Mouse (Mus musculus): ENCODE measurements around the gene Man1a. TPM values are rescaled to one million over a fixed set of nuclear protein-coding genes. Genes with fewer than 3 reads are reported as not detected.

Gene Man1a
- total and polyA plus RNA-seq, 3 experiments = 5.8 to 7.3 TPM; not detected in 1

DNA sequence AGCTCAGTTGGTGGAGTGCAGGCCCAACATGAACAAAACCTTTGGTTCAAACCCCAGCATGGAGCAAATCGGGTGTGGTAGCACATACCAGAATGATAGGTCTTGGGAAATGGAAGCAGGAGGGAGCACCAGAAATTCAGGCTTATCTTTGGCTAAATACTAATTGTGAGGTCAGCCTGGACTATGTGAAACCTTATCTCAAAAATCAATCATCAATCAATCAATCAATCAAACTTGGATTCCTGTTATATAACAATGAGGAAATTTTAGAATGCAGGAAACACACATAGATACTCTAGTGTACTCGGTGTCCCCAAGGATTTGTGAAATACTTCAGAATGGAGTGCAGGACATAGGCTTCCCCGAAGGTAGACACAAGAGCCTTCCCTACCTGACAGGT lies 17.8 kb downstream of the Man1a start:
- H3K36me3 ChIP-seq (ENCODE audit: control insufficient read depth in 1 of 2, insufficient read depth in 2 of 2, low read length in 2 of 2) = no peaks in the 10 kb centered on the region
- TF ChIP-seq GATA1 (IDR thresholded peaks at IDR 0.05; ENCODE audit: low read depth, low read length) = no peak
- no peak overlapping the region for H3K4me3 ChIP-seq (ENCODE audit: control insufficient read depth in 1 of 2, insufficient read depth in 1 of 2, low read depth in 2 of 2, low read length in 2 of 2)
- no peaks in the 10 kb centered on the region for H3K9me3 ChIP-seq (replicated peaks; ENCODE audit: insufficient read depth, low read length)
- no peak for DNase-seq (ENCODE audit: low read depth, low spot score)
- no peak overlapping the region for H3K27ac ChIP-seq (ENCODE audit: control insufficient read depth, low read depth, low read length)
- H3K4me1 ChIP-seq (ENCODE audit: control insufficient read depth in 1 of 2, insufficient read depth in 2 of 2, low read length in 2 of 2) = no peaks in the 10 kb centered on the region
- H3K79me2 ChIP-seq (ENCODE audit: control insufficient read depth, insufficient read depth, low read length, poor library complexity) = no peaks in the 10 kb centered on the region
- no peaks in the 10 kb centered on the region for H3K27me3 ChIP-seq (ENCODE audit: control insufficient read depth in 1 of 2, insufficient read depth in 2 of 2, low read length in 2 of 2)
- H3K9ac ChIP-seq (ENCODE audit: control insufficient read depth, low read depth, low read length, poor library complexity, severe bottlenecking) = no peak overlapping the region

DNA sequence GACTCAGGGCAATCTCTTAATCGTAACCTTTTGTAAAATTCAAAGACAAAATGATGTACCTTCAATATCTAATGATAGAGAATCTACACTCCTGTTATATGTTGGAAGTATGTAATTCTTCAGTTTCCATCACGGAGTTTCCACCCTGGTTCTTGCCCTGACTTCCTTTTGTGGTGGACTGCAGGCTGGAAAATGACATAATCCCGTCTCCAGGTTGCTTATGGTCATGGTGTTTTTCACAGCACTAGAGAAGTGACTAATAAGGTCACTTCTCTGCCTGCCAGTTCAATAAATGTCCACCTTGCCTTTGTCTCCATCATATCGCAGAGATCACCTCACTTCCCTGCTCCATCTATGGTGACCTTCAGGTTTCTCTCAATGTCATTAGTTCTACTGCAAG lies 22.2 kb downstream of the Man1a start:
- no peak overlapping the region for H3K27ac ChIP-seq (ENCODE audit: control insufficient read depth, low read depth, low read length)
- H3K9me3 ChIP-seq (replicated peaks; ENCODE audit: insufficient read depth, low read length) = no peaks in the 10 kb centered on the region
- TF ChIP-seq HCFC1 (IDR thresholded peaks at IDR 0.05; ENCODE audit: low read depth, low read length) (no peak), CTCF (IDR thresholded peaks at IDR 0.05 in 2 of 3, conservative IDR thresholded peaks at IDR 0.05 in 1 of 3; ENCODE audit: control insufficient read depth in 1 of 3, insufficient read depth in 1 of 3, low read depth in 2 of 3, low read length in 3 of 3, poor library complexity in 1 of 3, severe bottlenecking in 1 of 3) (no peak), ZKSCAN1 (IDR thresholded peaks at IDR 0.05; ENCODE audit: low read depth, low read length) (no peak), ETS1 (IDR thresholded peaks at IDR 0.05; ENCODE audit: low read depth, low read length) (no peak), ZC3H11A (IDR thresholded peaks at IDR 0.05; ENCODE audit: low read depth, low read length) (no peak), RAD21 (IDR thresholded peaks at IDR 0.05; ENCODE audit: low read depth, low read length) (no peak)
- H3K4me3 ChIP-seq (ENCODE audit: control insufficient read depth in 1 of 2, insufficient read depth in 1 of 2, low read depth in 2 of 2, low read length in 2 of 2) = no peak overlapping the region
- H3K79me2 ChIP-seq (ENCODE audit: control insufficient read depth, insufficient read depth, low read length, poor library complexity) = no peaks in the 10 kb centered on the region
- H3K9ac ChIP-seq (ENCODE audit: control insufficient read depth, low read depth, low read length, poor library complexity, severe bottlenecking) = no peak overlapping the region
- no peaks in the 10 kb centered on the region for H3K4me1 ChIP-seq (ENCODE audit: control insufficient read depth in 1 of 2, insufficient read depth in 2 of 2, low read length in 2 of 2)
- H3K27me3 ChIP-seq (ENCODE audit: control insufficient read depth in 1 of 2, insufficient read depth in 2 of 2, low read length in 2 of 2) = no peaks in the 10 kb centered on the region
- DNase-seq (ENCODE audit: low read depth, low spot score) = no peak
- H3K36me3 ChIP-seq (ENCODE audit: control insufficient read depth in 1 of 2, insufficient read depth in 2 of 2, low read length in 2 of 2) = no peaks in the 10 kb centered on the region

DNA sequence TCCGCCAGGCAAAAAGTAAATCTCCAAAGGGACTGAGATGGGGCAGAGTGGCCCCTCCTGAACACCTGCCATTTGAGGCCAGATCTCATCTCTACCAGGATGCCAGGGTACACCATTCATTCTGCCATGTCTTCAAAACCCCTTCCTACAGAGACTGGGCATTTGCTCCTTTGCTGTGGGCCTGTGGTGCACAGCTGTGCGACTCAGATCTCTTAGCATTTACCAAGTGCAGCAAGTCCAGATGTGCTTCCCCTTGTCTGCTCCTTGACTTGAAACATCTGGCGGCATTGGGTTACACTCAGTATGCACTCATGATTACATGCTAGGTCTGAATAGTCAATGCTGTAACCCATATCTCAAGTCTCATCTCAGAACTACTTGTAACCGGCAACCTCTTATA lies 28.5 kb downstream of the Man1a start:
- no peak for TF ChIP-seq BHLHE40 (IDR thresholded peaks at IDR 0.05; ENCODE audit: borderline replicate concordance, low read depth, low read length)
- no peak for TF ChIP-seq E2F4 (IDR thresholded peaks at IDR 0.05; ENCODE audit: borderline replicate concordance, low read depth, low read length)
- no peak for TF ChIP-seq EP300 (IDR thresholded peaks at IDR 0.05; ENCODE audit: low read depth in 1 of 2, low read length in 2 of 2)
- no peak for TF ChIP-seq MXI1 (IDR thresholded peaks at IDR 0.05; ENCODE audit: low read depth, low read length)
- TF ChIP-seq MAFK (IDR thresholded peaks at IDR 0.05; ENCODE audit: borderline replicate concordance, low read depth, low read length) = no peak
- TF ChIP-seq RAD21 (IDR thresholded peaks at IDR 0.05; ENCODE audit: low read depth, low read length) = no peak
- no peak for TF ChIP-seq CHD1 (IDR thresholded peaks at IDR 0.05; ENCODE audit: low read depth, low read length)
- TF ChIP-seq JUND (IDR thresholded peaks at IDR 0.05; ENCODE audit: low read depth, low read length) = no peak
- Histone ChIP-seq H3K27me3 (ENCODE audit: control insufficient read depth in 1 of 2, insufficient read depth in 2 of 2, low read length in 2 of 2) (no peaks in the 10 kb centered on the region), H3K9ac (ENCODE audit: control insufficient read depth, low read depth, low read length, poor library complexity, severe bottlenecking) (no peak overlapping the region), H3K4me1 (ENCODE audit: control insufficient read depth in 1 of 2, insufficient read depth in 2 of 2, low read length in 2 of 2) (peaks cover 2 to 3% of the 10 kb centered on the region in 2 experiments; a peak in 3 of 4 replicates), H3K27ac (ENCODE audit: control insufficient read depth, low read depth, low read length) (no peak overlapping the region), H3K9me3 (replicated peaks; ENCODE audit: insufficient read depth, low read length) (no peaks in the 10 kb centered on the region), H3K4me3 (ENCODE audit: control insufficient read depth in 1 of 2, insufficient read depth in 1 of 2, low read depth in 2 of 2, low read length in 2 of 2) (no peak overlapping the region), H3K79me2 (ENCODE audit: control insufficient read depth, insufficient read depth, low read length, poor library complexity) (no peaks in the 10 kb centered on the region), H3K36me3 (ENCODE audit: control insufficient read depth in 1 of 2, insufficient read depth in 2 of 2, low read length in 2 of 2) (peaks cover 0 to 13% of the 10 kb centered on the region in 2 experiments; a peak in 3 of 4 replicates)
- no peak for DNase-seq (ENCODE audit: low read depth, low spot score)

All from MEL (cell line).